Mouse (Mus musculus) CH12.LX (cell line): ENCODE data around the gene Gm17364.

Experiments
- CTCF ChIP-seq, 2 experiments: IDR thresholded peaks in 1 of 2; conservative IDR thresholded peaks in 1 of 2; 2 replicates each; pipeline ENCODE4 v1.5.1; 2011 to 2012; ENCODE audit warnings: low read depth in 2 of 2, low read length in 2 of 2, improper control_type of control experiment in 1 of 2, inconsistent platforms in 1 of 2, mild to moderate bottlenecking in 1 of 2, moderate library complexity in 1 of 2
- ELF1 ChIP-seq: IDR thresholded peaks from 2 replicates; pipeline ENCODE4 v1.6.1; 2014; ENCODE audit warnings: low read depth, mild to moderate bottlenecking, inconsistent platforms, low read length, improper control_type of control experiment
- EP300 ChIP-seq: IDR thresholded peaks from 2 replicates; pipeline ENCODE4 v1.6.1; 2011; ENCODE audit warnings: low read length, improper control_type of control experiment
- HCFC1 ChIP-seq: IDR thresholded peaks from 2 replicates; pipeline ENCODE4 v1.6.1; 2012; ENCODE audit warnings: low read depth, mild to moderate bottlenecking, inconsistent platforms, low read length, improper control_type of control experiment
- IRF4 ChIP-seq: IDR thresholded peaks from 2 replicates; pipeline ENCODE4 v1.6.1; 2014; ENCODE audit warnings: low read depth, mild to moderate bottlenecking, inconsistent platforms, low read length, improper control_type of control experiment
- MAX ChIP-seq: IDR thresholded peaks from 2 replicates; pipeline ENCODE4 v1.6.1; 2011; ENCODE audit warnings: low read length, improper control_type of control experiment
- MAZ ChIP-seq: IDR thresholded peaks from 2 replicates; pipeline ENCODE4 v1.6.1; 2012; ENCODE audit warnings: low read depth, mild to moderate bottlenecking, inconsistent platforms, low read length, improper control_type of control experiment, moderate library complexity
- POLR2A ChIP-seq: IDR thresholded peaks from 2 replicates; pipeline ENCODE4 v1.6.1; 2011; ENCODE audit warnings: low read depth, mild to moderate bottlenecking, improper control_type of control experiment, low read length
- RCOR1 ChIP-seq: conservative IDR thresholded peaks from 2 replicates; pipeline ENCODE4 v1.6.1; 2012; ENCODE audit warnings: low read depth, mild to moderate bottlenecking, inconsistent platforms, low read length, improper control_type of control experiment
- TBP ChIP-seq: conservative IDR thresholded peaks from 2 replicates; pipeline ENCODE4 v1.6.1; 2011; ENCODE audit warnings: low read depth, low read length, improper control_type of control experiment
- USF1 ChIP-seq: IDR thresholded peaks from 2 replicates; pipeline ENCODE4 v1.6.1; 2014; ENCODE audit warnings: low read depth, mild to moderate bottlenecking, inconsistent platforms, low read length, improper control_type of control experiment
- ZNF384 ChIP-seq: IDR thresholded peaks from 2 replicates; pipeline ENCODE4 v1.6.1; 2012; ENCODE audit warnings: low read depth, low read length, improper control_type of control experiment, inconsistent platforms

DNA sequence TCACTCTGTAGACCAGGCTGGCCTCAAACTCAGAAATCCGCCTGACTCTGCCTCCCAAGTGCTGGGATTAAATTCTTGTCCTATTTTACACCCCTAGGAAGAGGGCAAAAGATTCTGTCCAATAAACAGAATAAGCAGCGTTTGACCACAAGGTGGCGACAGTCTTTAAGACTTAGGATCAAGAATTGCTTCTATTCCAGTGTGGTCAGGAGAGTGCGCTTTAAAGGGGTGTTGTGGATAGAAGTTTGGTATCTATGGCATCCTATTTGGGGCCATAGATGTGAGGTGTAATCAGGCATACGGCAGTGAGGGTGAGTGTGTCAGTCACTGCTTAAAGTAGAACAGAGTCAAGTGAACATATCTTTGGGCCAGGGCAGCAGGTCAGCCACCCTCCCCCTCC is 9.5 kb upstream of the Gm17364 start:
- TF ChIP-seq USF1 (no peak), POLR2A (no peak), IRF4 (no peak), MAZ (no peak), CTCF (conservative IDR thresholded peaks at IDR 0.05 in 1 of 2, IDR thresholded peaks at IDR 0.05 in 1 of 2; ENCODE audit: low read depth in 2 of 2, low read length in 2 of 2) (peak; percentile 27 to 95; a peak in 2 of 4 replicates), ELF1 (no peak), ZNF384 (no peak), EP300 (no peak), TBP (no peak), MAX (no peak), RCOR1 (no peak), HCFC1 (no peak)
